Mouse (Mus musculus): ENCODE data around the gene Grxcr1.

Grxcr1 gene

DNA sequence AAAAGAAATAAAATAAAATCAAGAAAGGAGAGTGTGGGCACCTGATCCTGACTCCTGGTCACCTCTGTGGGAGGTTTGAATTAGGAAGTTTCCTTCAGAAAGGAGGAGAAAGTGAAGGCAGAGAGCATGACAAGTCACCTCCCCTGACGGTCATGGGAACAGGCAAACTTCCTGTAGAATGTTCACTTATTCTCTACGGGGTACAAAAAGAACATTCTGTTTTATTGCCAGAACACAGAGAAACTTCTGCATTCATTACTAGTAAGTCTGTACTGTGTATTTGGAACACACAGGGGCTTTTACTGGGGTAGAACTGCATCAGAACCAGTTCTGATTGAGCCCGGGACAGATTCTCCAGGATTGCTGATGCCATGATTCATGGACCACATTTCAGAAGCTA, 55.5 kb downstream of the Grxcr1 start:
- no peak for DNase-seq (ENCODE audit: low read depth, low spot score)

DNA sequence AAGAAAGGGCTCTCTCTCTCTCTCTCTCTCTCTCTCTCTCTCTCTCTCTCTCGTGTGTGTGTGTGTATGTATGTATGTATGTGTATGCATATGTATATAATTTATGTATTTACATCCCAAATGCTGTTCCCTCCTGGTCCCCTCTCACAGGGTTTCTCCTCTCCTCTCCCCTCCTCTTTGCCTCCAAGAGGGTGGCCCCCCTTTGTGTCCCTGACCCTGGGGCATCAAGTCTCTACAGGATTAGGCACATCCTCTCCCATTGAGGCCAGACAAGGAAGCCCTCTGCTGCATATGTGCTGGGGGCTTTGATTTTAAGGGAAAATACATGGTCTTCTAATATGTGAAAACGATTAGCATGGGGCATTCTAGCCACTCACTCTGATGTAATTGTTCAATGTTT, 61.5 kb downstream of the Grxcr1 start:
- DNase-seq (ENCODE audit: low read depth, low spot score) = no peak

DNA sequence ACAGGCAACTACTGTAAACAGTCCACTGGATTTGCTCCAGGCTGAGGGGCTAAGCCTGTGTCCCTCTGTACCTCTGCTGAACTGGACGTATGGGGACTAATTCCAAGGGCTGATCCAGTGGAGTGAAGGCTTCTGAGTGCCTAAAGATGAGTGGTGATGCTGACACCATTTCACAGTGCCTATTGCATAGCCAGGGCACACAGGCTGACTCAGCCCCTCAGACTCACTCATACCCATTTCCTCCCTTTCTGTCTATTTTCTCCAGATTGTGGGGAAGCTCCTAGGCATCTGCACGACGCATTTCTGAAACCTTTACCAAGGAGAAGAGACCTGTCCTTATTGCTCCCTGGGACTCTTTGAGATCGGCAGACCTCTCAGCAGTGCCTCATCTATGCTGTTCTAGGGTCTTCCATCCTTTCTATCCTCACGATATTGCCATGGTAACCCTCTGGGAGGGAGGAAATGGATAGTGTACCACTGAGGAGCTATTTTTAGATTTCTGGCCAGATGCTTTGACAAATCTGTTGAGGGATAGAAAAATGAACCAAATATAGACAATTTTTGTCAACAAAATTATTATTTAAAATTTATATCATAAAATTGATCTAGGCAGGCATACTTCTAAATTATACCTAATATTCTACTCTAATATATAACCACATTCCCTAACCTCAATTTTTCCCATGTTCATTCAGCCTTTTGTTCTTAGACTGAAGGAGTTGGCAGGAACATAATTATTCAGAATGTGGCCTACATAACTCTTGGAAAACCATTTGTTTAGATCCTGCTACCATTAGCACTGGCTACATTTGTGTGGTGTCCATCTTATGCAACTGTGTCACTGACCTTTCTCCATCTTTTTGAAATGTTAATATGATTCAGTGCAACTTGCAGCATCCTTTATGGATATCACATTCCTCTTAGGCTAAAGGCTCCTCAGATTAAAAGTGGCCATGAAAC, 66.3 kb downstream of the Grxcr1 start:
- DNase-seq (ENCODE audit: low read depth, low spot score) = peak; percentile 70

DNA sequence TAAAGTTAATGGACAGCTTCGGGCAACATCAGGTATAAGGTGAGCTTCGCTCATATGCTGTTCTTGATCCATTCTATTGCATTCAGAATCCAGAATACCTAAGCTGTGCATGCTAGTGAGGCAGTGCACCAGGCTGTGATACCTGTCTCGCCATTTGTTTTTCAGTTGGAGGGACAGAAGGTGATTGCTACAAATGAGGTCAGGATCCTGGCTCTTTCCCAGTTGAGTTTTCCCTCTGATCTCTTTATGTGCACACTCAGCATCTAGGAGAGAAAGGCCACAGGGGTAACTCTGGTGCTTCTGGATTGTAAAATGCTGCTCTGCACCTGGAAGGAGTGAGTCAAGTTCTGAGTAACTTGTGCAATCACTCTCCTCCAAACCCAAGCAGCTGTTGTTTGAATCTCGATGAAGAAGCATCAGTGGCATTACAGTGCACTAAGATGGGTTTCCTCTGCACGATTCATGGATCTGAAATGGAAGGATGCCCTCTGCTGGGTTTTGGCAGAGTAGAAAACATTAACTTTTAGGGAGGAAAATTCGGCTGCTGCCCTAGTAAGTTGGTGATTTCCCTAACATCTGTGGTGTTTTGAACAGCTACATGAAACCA, 80.9 kb downstream of the Grxcr1 start:
- no peak for DNase-seq (ENCODE audit: low read depth, low spot score)

DNA sequence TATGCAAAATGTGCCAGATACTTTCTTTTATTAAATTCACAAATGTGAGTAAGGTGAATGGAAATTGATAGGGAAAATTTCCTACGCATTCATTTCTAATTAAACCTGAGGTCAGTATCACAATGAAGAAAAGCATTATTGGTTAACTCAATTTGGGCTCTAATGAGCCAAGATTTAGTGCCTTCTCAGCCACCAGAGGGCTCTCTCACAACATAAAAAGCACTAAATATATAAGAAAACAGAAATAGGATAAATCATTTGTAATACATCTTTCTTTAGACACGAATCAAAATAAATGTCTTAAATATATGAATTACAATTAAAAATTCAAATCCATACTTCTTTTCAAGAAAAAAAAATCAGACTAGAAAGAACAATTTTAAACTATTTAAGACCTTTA, 89.2 kb downstream of the Grxcr1 start:
- no peak for DNase-seq (ENCODE audit: low read depth, low spot score)

DNA sequence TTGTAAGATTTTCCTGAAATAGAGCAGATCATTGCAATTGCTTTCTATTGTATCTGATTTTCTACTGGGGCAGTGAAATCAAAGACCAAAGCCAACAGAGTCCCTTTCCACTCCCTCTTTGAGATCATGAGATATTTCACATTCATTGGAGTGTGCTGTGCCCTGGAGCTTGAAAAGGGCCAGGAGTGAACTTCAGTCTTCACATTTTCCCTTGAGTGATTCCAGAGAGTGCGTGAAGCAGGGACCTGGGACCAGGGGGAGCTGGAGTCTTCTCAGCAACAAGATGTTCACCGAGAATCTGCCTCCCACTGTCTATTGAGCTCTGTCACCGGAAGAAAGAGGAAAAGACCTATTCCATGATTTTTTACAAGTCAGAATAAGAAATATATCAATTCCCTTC, 91.2 kb downstream of the Grxcr1 start:
- no peak for DNase-seq (ENCODE audit: low read depth, low spot score)

DNA sequence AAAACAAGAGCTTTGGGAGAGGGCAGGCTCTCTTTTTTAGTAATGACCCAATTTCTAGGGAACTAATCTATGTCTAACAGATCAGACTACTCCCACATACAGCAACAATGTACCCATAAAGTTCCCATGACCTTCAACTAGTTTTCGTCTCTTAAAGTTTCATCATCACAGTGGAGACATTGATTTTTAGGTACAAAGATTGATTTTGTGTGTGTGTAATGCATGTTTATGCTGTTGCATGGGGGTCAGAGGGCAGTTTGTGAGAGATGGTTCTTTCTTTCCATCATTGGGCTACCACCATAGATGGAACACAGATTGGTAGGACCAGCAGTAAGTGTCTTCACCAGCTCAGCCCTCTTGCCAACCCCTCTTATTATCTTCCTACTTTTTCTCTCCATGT, 93.8 kb downstream of the Grxcr1 start:
- no peak for DNase-seq (ENCODE audit: low read depth, low spot score)

DNA sequence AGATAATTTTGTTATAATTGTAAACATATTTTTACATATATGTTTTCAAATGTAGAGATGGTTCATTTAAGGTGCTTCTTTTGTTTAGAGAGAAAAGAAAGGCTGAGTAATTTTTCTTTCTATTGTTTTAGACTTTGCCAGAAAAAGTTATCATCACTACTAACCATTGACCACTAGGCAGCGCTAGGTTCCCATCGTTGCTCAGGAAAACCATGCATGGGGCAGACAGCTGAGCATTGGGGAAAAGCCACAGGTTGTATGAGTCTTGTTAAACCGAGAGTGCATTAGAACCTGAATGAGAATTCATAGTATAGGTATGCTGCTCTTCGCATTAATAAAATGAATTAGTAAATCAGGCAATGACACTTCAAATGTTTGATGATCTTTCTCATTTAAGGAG, 96.8 kb downstream of the Grxcr1 start:
- no peak for DNase-seq (ENCODE audit: low read depth, low spot score)

DNA sequence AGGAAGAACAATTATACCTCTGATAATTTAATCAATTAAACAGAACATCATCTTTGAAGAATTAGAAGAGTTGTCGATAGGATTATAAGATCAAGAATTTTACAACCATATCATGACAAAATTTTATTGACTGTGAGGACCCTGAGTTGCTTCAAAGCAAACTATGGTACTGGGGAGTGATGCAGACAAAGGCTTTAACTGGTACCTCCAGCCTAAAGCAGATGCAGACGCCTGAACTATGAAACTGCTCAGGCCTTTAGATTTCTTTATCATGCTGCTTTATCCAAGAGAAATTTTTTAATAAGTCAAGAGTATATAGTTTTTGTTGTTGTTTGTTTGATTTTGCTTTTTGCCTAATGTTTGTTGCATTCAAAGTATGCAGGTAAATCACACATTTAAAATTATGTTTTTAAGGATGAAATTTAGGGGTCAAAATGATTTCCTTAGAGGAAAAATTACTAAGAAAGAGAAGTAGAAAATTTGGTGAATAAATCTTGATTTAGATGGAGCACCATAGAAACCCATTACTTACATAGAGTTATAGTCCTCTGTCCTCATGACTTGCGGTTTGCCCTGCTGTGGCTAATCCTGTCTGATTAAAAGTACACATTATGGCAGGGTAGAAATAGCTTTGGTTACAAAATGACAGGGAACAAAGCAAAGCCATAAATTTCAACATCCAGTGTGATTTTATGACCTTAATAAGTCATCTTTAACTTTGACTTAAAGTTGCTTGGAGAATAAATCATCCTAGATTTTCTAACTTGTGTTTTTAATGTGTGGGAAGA, 97.4 kb downstream of the Grxcr1 start:
- no peak for DNase-seq (ENCODE audit: low read depth, low spot score)

DNA sequence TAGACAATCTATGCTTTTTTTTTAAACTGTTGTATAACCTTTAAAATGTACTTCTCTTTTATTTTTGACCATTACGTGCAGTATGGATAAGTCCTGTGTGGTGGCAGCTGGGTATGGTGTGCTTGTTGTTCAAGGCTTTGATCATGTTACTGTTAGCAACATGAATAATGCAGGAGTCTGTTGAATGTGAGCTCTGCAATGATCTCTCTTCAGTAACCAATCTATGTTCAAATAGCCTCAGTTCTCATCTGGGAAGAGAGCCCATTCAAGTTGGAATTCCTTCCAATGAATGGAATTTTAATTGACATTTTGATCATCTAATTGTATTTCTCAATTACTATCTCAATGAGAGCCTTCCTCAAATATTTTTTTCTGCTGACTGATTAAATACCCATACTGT, 115.2 kb downstream of the Grxcr1 start:
- no peak for DNase-seq (ENCODE audit: low read depth, low spot score)

DNA sequence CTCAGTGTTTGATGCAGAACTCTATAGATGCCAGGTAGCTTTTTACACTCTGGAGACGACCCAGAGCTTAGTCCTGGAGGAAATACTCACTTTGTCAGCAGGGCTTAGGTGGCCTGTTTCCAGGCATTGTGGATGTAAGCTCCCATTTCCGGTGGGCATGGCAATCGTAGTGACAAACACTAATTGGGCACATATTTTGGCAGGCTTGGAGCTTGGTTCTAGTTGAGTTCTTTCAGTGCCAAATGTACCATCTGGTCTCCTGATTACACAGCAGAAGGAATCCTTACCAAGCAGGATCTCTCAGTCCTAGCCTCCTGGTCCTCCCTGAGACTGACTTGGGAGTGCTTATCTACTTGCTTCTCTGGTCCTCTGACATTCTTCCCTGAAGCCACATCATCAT, 118.3 kb downstream of the Grxcr1 start:
- peak; percentile 78 for DNase-seq (ENCODE audit: low read depth, low spot score)

DNA sequence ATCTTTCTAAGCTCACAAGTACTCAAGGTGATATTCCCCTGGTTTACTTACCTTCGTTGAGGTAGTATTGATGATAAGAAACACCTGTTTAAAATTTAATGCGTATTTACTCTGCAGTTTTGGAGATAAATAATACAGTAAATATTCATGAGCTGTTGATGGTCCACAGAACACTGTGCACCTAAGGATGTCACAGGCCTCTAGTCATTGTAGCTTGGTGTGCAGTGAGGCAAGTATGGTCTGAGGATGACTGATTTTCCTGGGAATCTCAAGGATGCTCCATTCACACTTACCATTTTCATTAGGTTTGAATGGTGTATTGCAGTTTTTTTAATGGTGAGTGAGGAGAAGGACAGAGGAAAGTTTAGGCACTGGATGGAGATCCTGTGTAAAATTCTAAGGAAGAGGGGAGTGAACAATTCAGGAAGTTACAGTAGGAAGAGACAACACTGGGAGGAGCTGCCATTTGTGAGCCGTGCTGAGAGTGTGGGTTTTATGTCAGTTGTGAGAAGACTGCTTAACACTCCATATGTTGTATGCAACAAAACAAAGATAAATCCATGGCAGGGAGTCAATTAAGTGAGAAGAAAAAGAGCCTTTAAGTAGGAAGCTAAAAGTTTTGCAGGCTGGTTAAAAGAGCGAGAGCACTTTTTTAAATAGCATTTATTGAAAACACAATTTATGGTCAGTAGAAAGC, 118.9 kb downstream of the Grxcr1 start:
- no peak for DNase-seq (ENCODE audit: low read depth, low spot score)

DNA sequence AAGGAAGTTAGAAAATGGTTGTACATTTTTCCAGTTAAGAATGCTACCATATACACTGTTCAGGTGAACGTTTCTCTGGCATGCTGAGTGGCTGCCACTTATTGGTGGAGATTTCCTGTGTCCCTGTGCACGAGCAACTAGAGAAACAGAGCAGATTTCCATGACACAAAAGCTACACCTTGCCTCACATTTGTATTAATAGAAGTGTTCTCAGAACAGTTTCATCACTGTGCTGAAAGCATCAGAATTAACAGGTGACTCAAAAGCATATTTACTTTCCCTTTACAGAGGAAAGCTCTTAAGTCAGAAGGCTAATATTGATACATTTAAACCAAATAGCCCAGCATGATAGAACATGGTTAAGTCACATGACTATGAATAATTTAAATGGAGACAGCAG, 130.9 kb downstream of the Grxcr1 start:
- no peak for DNase-seq (ENCODE audit: low read depth, low spot score)

DNA sequence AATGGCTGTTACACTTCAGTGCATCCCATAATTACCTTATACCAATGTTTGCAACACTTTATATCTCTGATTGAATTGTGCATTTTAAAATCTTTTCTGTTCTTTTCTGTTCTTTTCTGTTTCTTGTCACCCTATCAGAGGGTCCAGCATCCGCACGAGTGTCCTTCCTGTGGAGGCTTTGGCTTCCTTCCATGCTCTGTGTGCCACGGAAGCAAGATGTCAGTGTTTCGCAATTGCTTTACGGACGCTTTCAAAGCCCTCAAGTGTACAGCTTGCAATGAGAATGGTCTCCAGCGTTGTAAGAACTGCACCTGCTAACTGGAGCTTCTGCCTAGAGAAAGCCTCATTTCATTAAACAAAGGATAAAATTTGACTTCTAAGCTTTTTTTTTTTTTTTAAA, 134.3 kb downstream of the Grxcr1 start:
- DNase-seq (ENCODE audit: low read depth, low spot score) = no peak

Measured in brain, embryonic 18.5 days (tissue).